Mouse (Mus musculus): ENCODE measurements around the gene 6030445D17Rik. TPM values are rescaled to one million over a fixed set of nuclear protein-coding genes. Genes with fewer than 3 reads are reported as not detected.

Gene 6030445D17Rik
- polyA plus RNA-seq, 1 experiment from 2014 or later = 0.15 TPM

DNA sequence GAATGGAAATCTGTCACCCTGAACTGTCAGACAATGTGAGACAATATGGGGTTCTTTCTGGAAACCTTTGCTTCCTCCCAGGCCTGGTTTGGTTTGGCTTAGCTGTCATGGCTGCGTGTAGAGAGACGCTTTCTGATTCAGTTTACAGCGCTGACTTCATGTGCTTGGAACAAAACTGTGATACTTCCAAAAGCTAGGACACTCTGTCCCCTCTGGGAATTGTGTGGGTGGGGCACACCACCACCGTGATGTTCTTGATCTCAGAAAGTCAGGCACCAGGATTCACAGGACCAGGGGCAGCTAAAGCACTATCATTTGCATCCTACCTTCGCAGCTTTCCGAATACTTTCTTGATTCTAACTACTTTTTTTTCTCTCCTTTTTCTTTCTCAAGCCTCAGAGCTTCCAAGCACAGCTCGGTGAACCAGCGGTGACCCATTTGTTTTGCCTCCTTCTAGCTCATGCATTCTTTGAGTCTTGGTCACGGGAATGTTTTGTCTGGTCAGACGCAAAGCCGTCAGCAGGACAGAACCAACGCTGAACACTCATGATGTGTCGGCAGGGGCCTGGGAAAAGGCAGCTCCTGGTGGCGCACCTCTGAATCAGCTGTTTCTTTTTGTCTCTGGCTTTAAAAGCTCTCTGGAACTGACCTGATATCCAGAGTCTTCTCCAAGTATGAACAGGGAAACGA is 20.6 kb upstream of the 6030445D17Rik start:
- Histone ChIP-seq H3K4me2 (no peak overlapping the region), H3K27me3 (replicated peaks) (no peaks in the 10 kb centered on the region), H3K9me3 (no peaks in the 10 kb centered on the region), H3K9ac (no peak overlapping the region), H3K36me3 (replicated peaks) (no peaks in the 10 kb centered on the region), H3K27ac (no peak overlapping the region), H3K4me3 (no peak overlapping the region), H3K4me1 (no peaks in the 10 kb centered on the region)
- ATAC-seq (replicated peaks) = no peak
- WGBS = 70% methylated on average over 15 of the region's 15 CpGs

- ATAC-seq (replicated peaks) = no peak
- Histone ChIP-seq H3K27me3 (replicated peaks) (no peaks in the 10 kb centered on the region), H3K4me1 (no peaks in the 10 kb centered on the region), H3K9ac (no peak overlapping the region), H3K4me2 (no peak overlapping the region), H3K27ac (no peak overlapping the region), H3K4me3 (no peak overlapping the region), H3K9me3 (no peaks in the 10 kb centered on the region), H3K36me3 (replicated peaks) (no peaks in the 10 kb centered on the region)
- WGBS = 76% methylated on average over 4 of the region's 4 CpGs
Observed at GRCm38 (mm10) chr4:136444561-136444960, 17.5 kb upstream of the 6030445D17Rik start.

- H3K4me2 ChIP-seq = no peak overlapping the region
- H3K27ac ChIP-seq = no peak overlapping the region
- no peak overlapping the region for H3K4me3 ChIP-seq
- H3K27me3 ChIP-seq (replicated peaks) = no peaks in the 10 kb centered on the region
- H3K4me1 ChIP-seq = 0 out of 2 replicates have a peak, but pooled peaks cover under 1% of the 10 kb centered on the region
- ATAC-seq (replicated peaks) = no peak
- H3K9ac ChIP-seq = no peak overlapping the region
- H3K36me3 ChIP-seq (replicated peaks) = no peaks in the 10 kb centered on the region
- 92% methylated on average over 5 of the region's 5 CpGs for WGBS
- H3K9me3 ChIP-seq = no peaks in the 10 kb centered on the region
Observed at GRCm38 (mm10) chr4:136449795-136450194, 12.3 kb upstream of the 6030445D17Rik start.

- Histone ChIP-seq H3K9me3 (no peaks in the 10 kb centered on the region), H3K4me3 (no peak overlapping the region), H3K36me3 (replicated peaks) (no peaks in the 10 kb centered on the region), H3K9ac (no peak overlapping the region), H3K4me1 (0 out of 2 replicates have a peak, but pooled peaks cover 4% of the 10 kb centered on the region), H3K27ac (no peak overlapping the region), H3K4me2 (no peak overlapping the region), H3K27me3 (replicated peaks) (no peaks in the 10 kb centered on the region)
- whole genome bisulfite sequencing = 83% methylated on average over 4 of the region's 4 CpGs
- no peak for ATAC-seq (replicated peaks)
Observed at GRCm38 (mm10) chr4:136450271-136450670, 11.8 kb upstream of the 6030445D17Rik start.

DNA sequence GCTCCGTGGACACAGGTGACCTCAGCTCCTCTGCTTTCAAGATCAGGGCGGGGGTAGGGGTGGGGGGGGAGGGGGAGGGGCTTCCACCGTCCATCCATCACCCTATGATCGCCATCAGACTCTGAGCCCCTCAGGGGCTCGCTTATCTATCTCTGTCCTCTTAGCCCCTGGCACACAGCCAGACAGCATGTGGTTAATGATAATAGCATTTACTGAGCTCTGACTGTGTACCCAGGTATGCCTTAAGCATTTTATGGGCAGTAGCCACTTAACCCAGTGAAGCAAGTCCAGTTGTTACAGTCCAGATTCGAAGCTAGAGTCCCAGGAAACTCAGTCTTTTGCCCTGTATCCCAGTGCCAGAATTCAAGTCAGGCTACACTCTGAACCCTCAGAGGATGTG is 10.5 kb upstream of the 6030445D17Rik start:
- Histone ChIP-seq H3K9ac (no peak overlapping the region), H3K4me2 (no peak overlapping the region), H3K9me3 (no peaks in the 10 kb centered on the region), H3K27me3 (replicated peaks) (no peaks in the 10 kb centered on the region), H3K27ac (no peak overlapping the region), H3K36me3 (replicated peaks) (no peaks in the 10 kb centered on the region), H3K4me3 (no peak overlapping the region), H3K4me1 (0 out of 2 replicates have a peak, but pooled peaks cover 4% of the 10 kb centered on the region)
- ATAC-seq (replicated peaks) = no peak
- WGBS = 27% methylated on average over 6 of the region's 6 CpGs

GRCm38 (mm10) chr4:136452286-136452685 is 9.8 kb upstream of the 6030445D17Rik start:
- H3K4me3 ChIP-seq = no peak overlapping the region
- no peak for ATAC-seq (replicated peaks)
- no peaks in the 10 kb centered on the region for H3K27me3 ChIP-seq (replicated peaks)
- H3K9ac ChIP-seq = no peak overlapping the region
- H3K4me2 ChIP-seq = no peak overlapping the region
- no peaks in the 10 kb centered on the region for H3K36me3 ChIP-seq (replicated peaks)
- WGBS = 81% methylated on average over 3 of the region's 3 CpGs
- H3K4me1 ChIP-seq = 0 out of 2 replicates have a peak, but pooled peaks cover 4% of the 10 kb centered on the region
- H3K9me3 ChIP-seq = no peaks in the 10 kb centered on the region
- H3K27ac ChIP-seq = no peak overlapping the region

DNA sequence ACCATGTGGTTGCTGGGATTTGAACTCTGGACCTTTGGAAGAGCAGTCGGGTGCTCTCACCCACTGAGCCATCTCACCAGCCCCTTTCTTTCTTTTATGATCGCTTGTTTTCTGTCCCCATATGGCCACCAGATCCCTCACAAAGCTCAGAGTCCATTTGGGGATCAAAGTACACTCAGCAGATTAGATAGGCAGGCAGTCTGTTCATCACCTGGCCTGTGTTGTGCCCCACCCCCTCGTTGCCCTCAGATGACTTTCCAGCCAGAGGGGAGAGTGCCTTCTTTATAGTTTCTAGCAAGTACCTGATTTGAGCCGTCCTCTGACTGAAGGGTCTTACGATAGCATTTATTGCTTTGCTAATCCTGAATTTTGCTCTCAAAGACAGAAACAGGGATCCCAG is 9.3 kb upstream of the 6030445D17Rik start:
- Histone ChIP-seq H3K27me3 (replicated peaks) (no peaks in the 10 kb centered on the region), H3K27ac (no peak overlapping the region), H3K36me3 (replicated peaks) (no peaks in the 10 kb centered on the region), H3K9ac (no peak overlapping the region), H3K4me2 (no peak overlapping the region), H3K4me1 (0 out of 2 replicates have a peak, but pooled peaks cover 4% of the 10 kb centered on the region), H3K9me3 (no peaks in the 10 kb centered on the region), H3K4me3 (no peak overlapping the region)
- WGBS = 75% methylated on average over 5 of the region's 5 CpGs
- no peak for ATAC-seq (replicated peaks)

- Histone ChIP-seq H3K36me3 (replicated peaks) (no peaks in the 10 kb centered on the region), H3K4me2 (peak overlapping the region; percentile 11; the same call in 1 of the 2 replicates), H3K27ac (no peak overlapping the region), H3K4me1 (0 out of 2 replicates have a peak, but pooled peaks cover 4% of the 10 kb centered on the region), H3K27me3 (replicated peaks) (0 out of 2 replicates have a peak, but pooled peaks cover 3% of the 10 kb centered on the region), H3K9me3 (no peaks in the 10 kb centered on the region), H3K9ac (no peak overlapping the region), H3K4me3 (no peak overlapping the region)
- no peak for ATAC-seq (replicated peaks)
- WGBS = 10% methylated on average over 10 of the region's 10 CpGs
Observed at GRCm38 (mm10) chr4:136454850-136455260, 7.2 kb upstream of the 6030445D17Rik start.

- Histone ChIP-seq H3K9me3 (no peaks in the 10 kb centered on the region), H3K9ac (no peak overlapping the region), H3K27ac (no peak overlapping the region), H3K27me3 (replicated peaks) (peaks cover 14% of the 10 kb centered on the region; the same call in 1 of the 2 replicates), H3K36me3 (replicated peaks) (no peaks in the 10 kb centered on the region), H3K4me2 (no peak overlapping the region), H3K4me1 (peaks cover 7% of the 10 kb centered on the region; the same call in 1 of the 2 replicates), H3K4me3 (no peak overlapping the region)
- ATAC-seq (replicated peaks) = no peak
- 91% methylated on average over 6 of the region's 6 CpGs for WGBS
Observed at GRCm38 (mm10) chr4:136456516-136457218, 5.4 kb upstream of the 6030445D17Rik start.

GRCm38 (mm10) chr4:136458276-136458675 is 3.8 kb upstream of the 6030445D17Rik start:
- Histone ChIP-seq H3K4me2 (no peak overlapping the region), H3K4me1 (peaks cover 16% of the 10 kb centered on the region), H3K27me3 (replicated peaks) (peaks cover 20% of the 10 kb centered on the region; the same call in 1 of the 2 replicates), H3K36me3 (replicated peaks) (no peaks in the 10 kb centered on the region), H3K9me3 (no peaks in the 10 kb centered on the region), H3K27ac (no peak overlapping the region), H3K4me3 (no peak overlapping the region), H3K9ac (no peak overlapping the region)
- 85% methylated on average over 7 of the region's 7 CpGs for WGBS
- ATAC-seq (replicated peaks) = no peak

DNA sequence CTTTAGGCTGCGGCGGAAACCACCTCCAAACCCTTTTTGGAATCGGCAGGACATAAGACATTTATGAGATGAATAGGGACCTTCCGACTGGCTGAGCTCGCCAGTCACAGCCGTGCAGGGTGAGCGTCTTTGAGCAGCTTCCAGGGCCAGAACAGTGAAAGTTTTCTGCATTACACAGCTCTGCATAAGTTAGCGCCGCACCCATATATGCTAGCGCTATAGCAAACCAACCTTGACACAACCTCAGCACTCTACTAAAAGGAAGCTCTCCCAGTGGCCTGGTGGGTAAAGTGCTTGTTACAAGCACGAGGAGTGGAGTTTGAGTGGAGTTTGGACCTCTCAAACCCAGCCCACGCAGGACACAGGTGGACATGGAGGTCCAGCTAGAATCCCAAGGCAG is 2.8 kb upstream of the 6030445D17Rik start:
- Histone ChIP-seq H3K4me3 (no peak overlapping the region), H3K36me3 (replicated peaks) (no peaks in the 10 kb centered on the region), H3K27ac (no peak overlapping the region), H3K9ac (no peak overlapping the region), H3K4me2 (no peak overlapping the region), H3K4me1 (peaks cover 18% of the 10 kb centered on the region), H3K9me3 (no peaks in the 10 kb centered on the region), H3K27me3 (replicated peaks) (peaks cover 29% of the 10 kb centered on the region; the same call in 1 of the 2 replicates)
- WGBS = 78% methylated on average over 12 of the region's 12 CpGs
- no peak for ATAC-seq (replicated peaks)

- H3K27ac ChIP-seq = no peak overlapping the region
- H3K27me3 ChIP-seq (replicated peaks) = peaks cover 35% of the 10 kb centered on the region; the same call in 1 of the 2 replicates
- ATAC-seq (replicated peaks) = no peak
- H3K4me2 ChIP-seq = no peak overlapping the region
- H3K36me3 ChIP-seq (replicated peaks) = no peaks in the 10 kb centered on the region
- H3K4me1 ChIP-seq = peaks cover 14% of the 10 kb centered on the region
- WGBS = 43% methylated on average over 4 of the region's 4 CpGs
- H3K9me3 ChIP-seq = no peaks in the 10 kb centered on the region
- no peak overlapping the region for H3K4me3 ChIP-seq
- H3K9ac ChIP-seq = no peak overlapping the region
Observed at GRCm38 (mm10) chr4:136461206-136461605, 844 bp upstream of the 6030445D17Rik start.

Measured in midbrain, embryonic 15.5 days (tissue).